Comparison of ENCODE assay signal across 17 mouse cellular contexts in genomic region chr2:46372847-46373461, GRCm38 (mm10).
DNase-seq lines count a peak whose midpoint lies in the region; ATAC-seq and TF ChIP-seq lines count a peak whose summit lies in the region.
"Had no signal": no experiment of that assay in that cellular context is flagged by ENCODE, and none has a peak within 500 bp of the region (broad histone marks: within the 10 kb centered on the region; RNA-seq: fewer than 3 reads in every experiment).

No protein-coding gene starts in this region.

- TF ChIP-seq POLR2A in bone marrow macrophage, adult 2 months (IDR thresholded peaks at IDR 0.05; ENCODE audit: borderline replicate concordance, low read depth, low read length), result no peak

- peak overlapping the region; percentile 67 for H3K27ac ChIP-seq in bone marrow macrophage, adult 2 months (ENCODE audit: insufficient read depth, low read depth, low read length)
- H3K27ac ChIP-seq: embryonic facial prominence, embryonic 12.5 days; forebrain, embryonic 15.5 days; heart, embryonic 13.5 days; hindbrain, embryonic 15.5 days had no signal

- peak; percentile 33 for ATAC-seq in CD4-positive, CD25-positive, alpha-beta regulatory T cell, adult 4 months
- ATAC-seq in megakaryocyte, adult 5-6 weeks (ENCODE audit: poor library complexity, severe bottlenecking), result peak; percentile 41
- ATAC-seq: forebrain, embryonic 15.5 days had no signal

- H3K4me1 ChIP-seq in bone marrow macrophage, adult 2 months (ENCODE audit: control insufficient read depth, insufficient read depth, low read length), result peaks cover 15% of the 10 kb centered on the region
- H3K4me1 ChIP-seq: embryonic facial prominence, embryonic 12.5 days; forebrain, embryonic 15.5 days; hindbrain, embryonic 15.5 days had no signal

- TF ChIP-seq CTCF in bone marrow macrophage, adult 2 months (IDR thresholded peaks at IDR 0.05; ENCODE audit: low read depth, low read length), result no peak

- DNase-seq in frontal cortex, postnatal 14 days (ENCODE audit: low spot score in 2 of 2), result no peak
- DNase-seq in cerebellum, adult 18-20 months, result no peak
- DNase-seq in heart, adult 11 months, result no peak
- no peak for DNase-seq in thymus, adult 18-20 months
- DNase-seq: adrenal gland, postnatal 10 days; cerebellum, adult 2 months; cerebellum, postnatal 14 days; gastrocnemius, postnatal 14 days; heart, postnatal 36 days; kidney, adult 11 months had no signal

- no peak overlapping the region for H3K4me3 ChIP-seq in bone marrow macrophage, adult 2 months (ENCODE audit: insufficient read depth, low read length)
- H3K4me3 ChIP-seq: embryonic facial prominence, embryonic 12.5 days; forebrain, embryonic 15.5 days; heart, embryonic 13.5 days; hindbrain, embryonic 15.5 days had no signal
